Mouse (Mus musculus) bone marrow macrophage, adult 2 months (primary cell): ENCODE data around the gene Aldh3b1.

Experiments
- CTCF ChIP-seq: IDR thresholded peaks from 2 replicates; pipeline ENCODE4 v1.5.1; 2012; ENCODE audit warnings: low read depth, mild to moderate bottlenecking, low read length, moderate library complexity
- POLR2A ChIP-seq: IDR thresholded peaks from 2 replicates; pipeline ENCODE4 v1.6.1; 2012; ENCODE audit warnings: mild to moderate bottlenecking, low read depth, low read length, borderline replicate concordance

- no peak for TF ChIP-seq POLR2A
- TF ChIP-seq CTCF = no peak
Measured at GRCm38 (mm10) chr19:3906795-3907786, 22.5 kb downstream of the Aldh3b1 start, which contains the start of gene Tcirg1.
